Mouse (Mus musculus) erythroid progenitor cell, adult 5-6 weeks (primary cell): ENCODE results near the gene Marco. TPM values are rescaled to one million over a fixed set of nuclear protein-coding genes. Genes with fewer than 3 reads are reported as not detected.

Experiments used
- ATAC-seq: replicated peaks from 2 replicates; pipeline ENCODE4 v1.8.0; 2016; ENCODE audit warnings: moderate number of reproducible peaks, mild to moderate bottlenecking, moderate TSS enrichment, inconsistent platforms; ENCODE audit not compliant: poor library complexity, low FRiP score, severe bottlenecking
- total RNA-seq, 2 experiments: library from RNA; stranded (forward) in 1 of 2; stranded (reverse) in 1 of 2; fragments of 150-400 nt in 1 of 2; fragments of 186-747, 209-891 nt in 1 of 2; gene quantifications; 2 replicates each; pipeline versions ENCODE4 v1.2.3 to v1.2.4; 2015 to 2017; ENCODE audit warnings: low replicate concordance in 2 of 2

Gene Marco
- total RNA-seq, 2 experiments from 2014 or later = not detected

GRCm38 (mm10) chr1:120449662-120450061 lies 55.2 kb downstream of the Marco start:
- no peak for ATAC-seq

- no peak for ATAC-seq
Measured at GRCm38 (mm10) chr1:120443228-120443639, 61.6 kb downstream of the Marco start.

- ATAC-seq = no peak
Measured at GRCm38 (mm10) chr1:120441587-120441986, 63.2 kb downstream of the Marco start.

GRCm38 (mm10) chr1:120435591-120435990 lies 69.2 kb downstream of the Marco start:
- ATAC-seq = no peak

GRCm38 (mm10) chr1:120430171-120430570 lies 74.7 kb downstream of the Marco start:
- no peak for ATAC-seq

GRCm38 (mm10) chr1:120425587-120425986 lies 79.2 kb downstream of the Marco start:
- no peak for ATAC-seq

Other genes starting within 250 kb of the Marco start
- gene Steap3, start 232.3 kb downstream of the Marco start, total RNA-seq (2015; ENCODE audit: low replicate concordance) = 37.3 and 42.2 TPM in 2 replicates
- 23.2 and 37.0 TPM in 2 replicates for gene Steap3, start 232.3 kb downstream of the Marco start, total RNA-seq (2017; ENCODE audit: low replicate concordance)
- gene C1ql2, start 164.4 kb downstream of the Marco start, total RNA-seq (2015; ENCODE audit: low replicate concordance) = not detected in 2 replicates
- not detected in 2 replicates for gene C1ql2, start 164.4 kb downstream of the Marco start, total RNA-seq (2017; ENCODE audit: low replicate concordance)
- gene En1, start 97.4 kb upstream of the Marco start, total RNA-seq (2015; ENCODE audit: low replicate concordance) = not detected in 2 replicates
- not detected in 2 replicates for gene En1, start 97.4 kb upstream of the Marco start, total RNA-seq (2017; ENCODE audit: low replicate concordance)